Mouse (Mus musculus) cerebellum, adult 18-20 months (tissue): Measurements from ENCODE around the gene Tspan33.
"Not testable (repeated sequence)": the region's sequence is repeated elsewhere in the genome, so short reads cannot be mapped to it uniquely, and the experiment has no call there.

Experiments used
- DNase-seq, 2 experiments: peaks; one replicate each; pipeline ENCODE4 v3.0.0; 2021

Tspan33 gene

DNA sequence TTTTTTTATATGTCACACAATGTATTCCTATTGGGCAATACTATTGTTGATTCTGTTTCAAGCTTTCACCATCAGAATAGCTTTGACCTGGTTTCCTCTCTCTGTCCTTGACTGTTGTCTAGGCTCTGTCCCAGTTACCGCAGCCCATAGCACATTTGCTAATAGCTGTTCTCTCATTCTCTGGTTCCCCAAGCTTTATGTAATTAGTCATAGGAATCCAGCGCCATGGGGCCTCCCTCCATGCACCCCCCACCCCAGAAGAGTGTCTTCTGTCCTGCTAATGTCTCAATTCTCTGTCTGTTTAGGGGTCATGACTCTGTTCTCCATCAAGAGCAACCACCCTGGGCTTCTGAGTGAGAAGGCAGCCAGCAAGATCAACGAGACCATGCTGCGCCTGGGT is 62.5 kb downstream of the Tspan33 start:
- DNase-seq, result no peak

DNA sequence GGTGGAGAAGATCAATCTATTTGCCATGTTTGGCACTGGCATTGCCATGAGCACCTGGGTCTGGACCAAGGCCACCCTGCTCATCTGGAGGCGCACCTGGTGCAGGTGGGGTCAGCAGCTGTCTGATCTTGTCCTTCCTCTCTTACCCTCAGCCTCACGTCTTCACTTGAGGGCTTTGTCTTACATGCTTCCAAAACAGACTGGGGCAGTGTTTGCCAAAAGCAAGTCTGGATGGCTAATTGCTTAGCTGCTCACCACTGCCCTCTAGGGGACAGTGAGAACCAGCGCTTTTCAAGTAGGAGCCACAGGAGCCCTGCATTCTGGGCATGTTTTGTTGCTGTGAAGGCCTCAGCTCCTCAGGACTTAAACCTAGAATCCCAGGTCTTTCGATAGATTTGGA is 64.4 kb downstream of the Tspan33 start:
- peak; percentile 80 to 87 for DNase-seq

DNA sequence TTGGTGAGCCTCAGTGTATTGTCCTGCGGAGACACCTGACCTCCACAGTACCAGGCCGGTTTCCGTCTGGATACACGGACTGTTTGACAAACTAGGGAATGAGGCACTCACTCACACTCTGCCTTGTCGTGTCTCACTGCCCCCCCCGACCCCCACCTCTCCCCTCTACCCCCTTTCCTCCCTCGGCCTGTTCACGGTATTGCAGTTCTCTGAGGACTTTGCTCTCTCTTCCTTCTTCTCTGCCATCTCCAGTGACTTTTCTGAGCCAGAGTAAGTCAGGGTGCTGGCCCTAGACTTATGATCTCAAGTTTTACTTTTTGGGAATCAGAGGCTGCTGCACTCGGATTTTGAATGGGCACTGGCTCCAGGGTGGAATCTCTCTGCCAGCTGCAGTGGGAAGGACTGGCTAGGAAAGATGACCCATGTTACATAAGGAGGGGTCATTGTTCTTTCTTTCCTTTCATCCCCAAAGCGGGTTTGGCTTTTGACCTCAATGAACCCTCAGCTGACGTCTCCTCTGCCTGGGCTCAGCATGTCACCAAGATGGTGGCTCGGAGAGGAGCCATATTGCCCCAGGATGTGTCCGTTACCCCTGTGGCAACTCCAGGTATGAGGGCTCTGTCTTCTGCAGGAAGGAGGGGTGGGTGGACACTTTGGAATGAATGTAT is 65.1 kb downstream of the Tspan33 start:
- DNase-seq, result no peak

DNA sequence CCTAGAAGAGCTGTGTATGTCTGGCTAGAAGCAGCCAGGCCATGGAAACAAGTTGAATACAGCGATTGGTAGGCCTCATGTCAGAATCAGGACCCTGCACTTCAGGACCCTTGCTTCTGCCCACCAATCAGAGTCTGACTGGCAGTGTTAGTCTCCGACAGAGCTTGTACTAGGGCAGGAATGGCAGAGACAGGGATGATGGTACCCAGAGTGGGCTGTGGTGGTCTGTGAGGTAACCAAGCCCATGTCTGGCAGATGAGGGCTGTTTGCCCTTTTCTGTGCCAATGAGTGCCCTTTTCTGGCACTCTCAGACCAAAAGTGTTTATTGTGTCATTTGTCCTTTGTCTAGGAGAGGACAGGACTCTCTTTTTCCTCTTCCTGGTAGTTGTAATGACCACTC is 66.4 kb downstream of the Tspan33 start:
- DNase-seq, result not testable (repeated sequence)

DNA sequence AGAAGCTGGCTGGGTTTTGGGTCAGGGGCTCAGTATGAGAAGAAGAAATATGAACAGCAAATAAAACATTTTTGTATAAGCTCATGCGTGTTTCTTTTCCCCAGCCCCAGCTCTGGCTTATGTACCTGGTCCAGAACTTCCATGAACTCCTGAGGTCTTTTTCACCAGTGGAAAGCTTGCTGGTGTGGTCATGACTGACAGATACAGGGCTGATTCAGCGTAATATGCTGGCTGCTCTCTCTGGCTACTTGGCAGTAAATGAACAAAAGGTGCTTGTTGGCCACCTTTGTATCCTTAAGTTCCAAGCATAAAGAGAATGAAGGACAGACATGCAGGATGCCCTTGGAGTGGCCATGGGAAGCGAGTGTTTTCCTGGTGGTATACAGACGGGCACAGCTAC is 67.3 kb downstream of the Tspan33 start:
- DNase-seq, result no peak

DNA sequence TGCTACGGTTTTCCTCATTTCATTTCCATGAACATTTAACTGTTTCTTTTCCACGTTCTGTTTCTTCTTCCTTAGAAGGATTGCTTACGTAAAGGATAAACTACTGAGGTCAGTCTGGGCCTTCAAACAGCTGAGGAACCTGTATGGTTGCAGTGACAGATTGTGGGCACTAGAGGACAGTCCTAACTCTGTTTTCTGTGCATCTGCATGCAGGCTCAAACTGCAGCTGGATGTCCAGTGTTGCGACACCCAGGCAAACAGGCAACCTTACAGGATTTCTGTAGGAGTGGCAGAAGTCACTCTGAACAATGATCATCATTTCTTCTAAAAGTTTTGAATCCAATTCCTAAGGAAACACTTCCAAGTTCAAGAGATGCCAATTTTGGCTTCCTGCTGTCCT is 68.5 kb downstream of the Tspan33 start:
- no peak for DNase-seq

DNA sequence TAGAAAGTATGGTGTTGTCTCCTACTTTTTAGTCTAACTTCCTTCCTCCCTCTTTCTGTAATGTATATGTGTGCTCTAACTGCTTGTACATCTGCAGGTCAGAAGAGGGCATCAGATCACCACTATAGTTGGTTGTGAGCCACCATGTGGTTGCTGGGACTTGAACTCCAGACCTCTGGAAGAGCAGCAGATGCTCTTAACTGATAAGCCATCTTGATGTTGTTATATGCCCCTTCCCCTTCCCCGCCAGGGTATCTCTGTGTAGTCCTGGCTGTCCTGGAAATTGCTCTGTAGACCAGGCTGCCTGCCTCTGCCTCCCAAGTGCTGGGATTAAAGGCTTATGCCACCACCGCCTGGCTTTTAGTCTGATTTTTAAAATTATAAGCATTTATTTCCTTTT is 72.9 kb downstream of the Tspan33 start:
- DNase-seq, result no peak
